Mouse (Mus musculus): ENCODE results near the gene Srms.

- no peak for TF ChIP-seq CTCF (IDR thresholded peaks at IDR 0.05; ENCODE audit: low read depth)
- no peak for TF ChIP-seq EP300 (optimal IDR thresholded peaks at IDR 0.05)
These were observed 32.0 kb upstream of the Srms start for GRCm38 (mm10) chr2:181245031-181245430.
